Mouse (Mus musculus) lung, adult 2 months (tissue): ENCODE results near the gene Prrc2b.

ENCODE experiments used
- CTCF ChIP-seq: fragments of 200-500 bp; IDR thresholded peaks from 2 replicates; pipeline ENCODE4 v1.5.1; 2011; ENCODE audit warnings: mild to moderate bottlenecking, low read length, control low read depth; ENCODE audit not compliant: insufficient read depth
- POLR2A ChIP-seq: fragments of 200-500 bp; IDR thresholded peaks from 2 replicates; pipeline ENCODE4 v1.6.1; 2011; ENCODE audit warnings: low read depth, mild to moderate bottlenecking, control low read depth, low read length, borderline replicate concordance; ENCODE audit errors: extremely low read depth

- TF ChIP-seq CTCF (no peak), POLR2A (no peak)
These were observed 15.7 kb downstream of the Prrc2b start for GRCm38 (mm10) chr2:32166581-32166980.
